Mouse (Mus musculus): Measurements from ENCODE around the gene Hist1h1a. TPM values are rescaled to one million over a fixed set of nuclear protein-coding genes. Genes with fewer than 3 reads are reported as not detected.
A peak's percentile ranks its signal among the peaks of the same experiment; 100 is the strongest.

The Hist1h1a gene
- polyA plus RNA-seq, 1 experiment from 2014 or later = 3.2 TPM

DNA sequence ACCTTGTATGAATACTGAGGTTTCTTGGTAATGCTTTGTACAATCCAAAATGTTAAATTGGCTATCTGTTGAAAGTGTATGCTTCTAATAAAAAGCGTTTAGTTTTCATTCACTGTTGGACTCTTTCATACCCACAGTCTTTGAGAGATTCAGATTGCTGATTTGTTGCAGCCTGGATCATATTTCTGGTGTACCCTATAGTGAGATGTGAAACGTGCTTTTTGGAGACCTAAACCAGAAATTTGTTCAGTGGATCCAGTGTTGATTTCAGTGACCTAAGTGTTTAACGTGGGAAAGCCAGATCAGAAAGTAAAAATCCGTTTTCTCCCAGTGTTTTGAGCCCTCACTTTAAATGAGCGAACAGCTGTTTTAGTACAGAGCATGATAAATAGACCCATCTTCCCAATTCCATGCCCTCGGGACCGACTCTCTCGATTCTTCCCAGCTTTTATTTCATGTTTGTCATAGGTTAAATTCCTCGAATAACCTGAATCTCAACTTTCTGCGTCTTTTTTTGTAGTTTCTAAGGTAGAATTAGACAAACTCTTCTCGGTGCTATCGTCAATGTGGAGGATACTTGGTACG, 23.1 kb upstream of the Hist1h1a start:
- H3K4me2 ChIP-seq (ENCODE audit: low read depth, low read length) = peak overlapping the region; percentile 63
- peak overlapping the region; percentile 95 for H3K27ac ChIP-seq (replicated peaks; ENCODE audit: low read depth, low read length)
- peak; percentile 24 for DNase-seq (ENCODE audit: low spot score)
- 21% methylated on average over 13 of the region's 13 CpGs for WGBS
- H3K9ac ChIP-seq (ENCODE audit: low read depth, low read length) = peak overlapping the region; percentile 75
- no peaks in the 10 kb centered on the region for H3K27me3 ChIP-seq (replicated peaks; ENCODE audit: control insufficient read depth, insufficient read depth, low read length)
- H3K4me1 ChIP-seq (ENCODE audit: control insufficient read depth, insufficient read depth, low read length) = peaks cover 18% of the 10 kb centered on the region; the same call in 1 of the 2 replicates
- no peaks in the 10 kb centered on the region for H3K9me3 ChIP-seq (ENCODE audit: control insufficient read depth, low read length)
- H3K36me3 ChIP-seq (ENCODE audit: control insufficient read depth, insufficient read depth, low read length) = no peaks in the 10 kb centered on the region
- ATAC-seq (ENCODE audit: low read depth) = no peak
- peak overlapping the region; percentile 49 for H3K4me3 ChIP-seq (ENCODE audit: low read depth, low read length)

GRCm38 (mm10) chr13:23740910-23741309, 22.6 kb upstream of the Hist1h1a start:
- ATAC-seq (ENCODE audit: low read depth) (no peak), DNase-seq (ENCODE audit: low spot score) (no peak)
- Histone ChIP-seq H3K9me3 (ENCODE audit: control insufficient read depth, low read length) (no peaks in the 10 kb centered on the region), H3K27me3 (replicated peaks; ENCODE audit: control insufficient read depth, insufficient read depth, low read length) (no peaks in the 10 kb centered on the region), H3K36me3 (ENCODE audit: control insufficient read depth, insufficient read depth, low read length) (no peaks in the 10 kb centered on the region), H3K9ac (ENCODE audit: low read depth, low read length) (peak overlapping the region; percentile 75), H3K27ac (replicated peaks; ENCODE audit: low read depth, low read length) (peak overlapping the region; percentile 95), H3K4me1 (ENCODE audit: control insufficient read depth, insufficient read depth, low read length) (peaks cover 18% of the 10 kb centered on the region; the same call in 1 of the 2 replicates), H3K4me3 (ENCODE audit: low read depth, low read length) (peak overlapping the region; percentile 49), H3K4me2 (ENCODE audit: low read depth, low read length) (peak overlapping the region; percentile 63)
- 55% methylated on average over 5 of the region's 5 CpGs for WGBS

DNA sequence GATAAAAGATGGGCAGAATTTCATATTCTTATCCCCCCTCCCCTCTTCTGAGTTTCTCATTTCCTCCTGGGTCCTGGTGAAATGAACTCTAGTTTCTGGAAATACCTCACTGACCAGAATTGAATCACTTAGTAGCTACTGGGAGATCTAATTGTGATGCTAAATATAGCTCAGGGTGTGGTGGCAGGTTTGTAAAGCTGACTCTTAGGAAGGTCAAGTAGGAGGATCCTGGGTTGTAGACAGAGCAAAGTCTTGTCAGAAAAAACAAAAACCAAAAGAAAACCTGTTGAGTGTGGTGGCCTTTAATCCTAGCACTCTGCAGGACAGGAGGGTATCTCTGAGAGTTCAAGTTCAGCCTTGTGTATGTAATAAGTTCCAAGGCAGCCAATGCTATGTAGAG, 21.5 kb upstream of the Hist1h1a start:
- Histone ChIP-seq H3K4me1 (ENCODE audit: control insufficient read depth, insufficient read depth, low read length) (peaks cover 18% of the 10 kb centered on the region; the same call in 1 of the 2 replicates), H3K27me3 (replicated peaks; ENCODE audit: control insufficient read depth, insufficient read depth, low read length) (no peaks in the 10 kb centered on the region), H3K9me3 (ENCODE audit: control insufficient read depth, low read length) (no peaks in the 10 kb centered on the region), H3K4me3 (ENCODE audit: low read depth, low read length) (no peak overlapping the region), H3K27ac (replicated peaks; ENCODE audit: low read depth, low read length) (no peak overlapping the region), H3K36me3 (ENCODE audit: control insufficient read depth, insufficient read depth, low read length) (no peaks in the 10 kb centered on the region), H3K9ac (ENCODE audit: low read depth, low read length) (no peak overlapping the region), H3K4me2 (ENCODE audit: low read depth, low read length) (no peak overlapping the region)
- DNase-seq (ENCODE audit: low spot score) = no peak
- ATAC-seq (ENCODE audit: low read depth) = no peak

- Histone ChIP-seq H3K4me2 (ENCODE audit: low read depth, low read length) (no peak overlapping the region), H3K9ac (ENCODE audit: low read depth, low read length) (no peak overlapping the region), H3K27me3 (replicated peaks; ENCODE audit: control insufficient read depth, insufficient read depth, low read length) (no peaks in the 10 kb centered on the region), H3K4me1 (ENCODE audit: control insufficient read depth, insufficient read depth, low read length) (peaks cover 18% of the 10 kb centered on the region), H3K27ac (replicated peaks; ENCODE audit: low read depth, low read length) (no peak overlapping the region), H3K4me3 (ENCODE audit: low read depth, low read length) (no peak overlapping the region), H3K36me3 (ENCODE audit: control insufficient read depth, insufficient read depth, low read length) (no peaks in the 10 kb centered on the region), H3K9me3 (ENCODE audit: control insufficient read depth, low read length) (no peaks in the 10 kb centered on the region)
- ATAC-seq (ENCODE audit: low read depth) (no peak), DNase-seq (ENCODE audit: low spot score) (no peak)
- 73% methylated on average over 5 of the region's 5 CpGs for WGBS
These were observed 20.3 kb upstream of the Hist1h1a start for GRCm38 (mm10) chr13:23743215-23743614.

DNA sequence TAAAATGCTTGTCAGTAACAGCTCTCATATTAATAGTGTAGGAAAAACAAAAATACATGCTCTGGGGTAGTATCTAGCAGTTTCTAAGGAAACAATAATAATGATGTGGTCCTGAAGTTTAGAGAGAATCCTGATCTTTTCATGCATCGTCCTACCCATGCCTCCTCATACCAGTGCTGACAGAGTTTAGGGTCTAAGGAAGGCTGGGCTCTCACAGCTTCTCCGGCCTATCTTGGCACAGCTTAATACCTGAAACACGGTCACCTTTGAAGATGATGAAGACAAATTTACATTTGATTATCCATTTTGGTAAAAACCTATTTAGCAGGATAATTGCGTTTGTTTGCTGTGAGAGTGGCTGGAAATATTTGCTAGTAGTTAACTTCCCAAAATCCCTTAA, 19.5 kb upstream of the Hist1h1a start:
- Histone ChIP-seq H3K4me2 (ENCODE audit: low read depth, low read length) (peak overlapping the region; percentile 84), H3K27me3 (replicated peaks; ENCODE audit: control insufficient read depth, insufficient read depth, low read length) (no peaks in the 10 kb centered on the region), H3K27ac (replicated peaks; ENCODE audit: low read depth, low read length) (peak overlapping the region; percentile 100), H3K9ac (ENCODE audit: low read depth, low read length) (peak overlapping the region; percentile 63), H3K4me1 (ENCODE audit: control insufficient read depth, insufficient read depth, low read length) (peaks cover 18% of the 10 kb centered on the region), H3K4me3 (ENCODE audit: low read depth, low read length) (peak overlapping the region; percentile 47), H3K9me3 (ENCODE audit: control insufficient read depth, low read length) (no peaks in the 10 kb centered on the region), H3K36me3 (ENCODE audit: control insufficient read depth, insufficient read depth, low read length) (no peaks in the 10 kb centered on the region)
- no peak for DNase-seq (ENCODE audit: low spot score)
- WGBS = 28% methylated on average over 4 of the region's 4 CpGs
- no peak for ATAC-seq (ENCODE audit: low read depth)

DNA sequence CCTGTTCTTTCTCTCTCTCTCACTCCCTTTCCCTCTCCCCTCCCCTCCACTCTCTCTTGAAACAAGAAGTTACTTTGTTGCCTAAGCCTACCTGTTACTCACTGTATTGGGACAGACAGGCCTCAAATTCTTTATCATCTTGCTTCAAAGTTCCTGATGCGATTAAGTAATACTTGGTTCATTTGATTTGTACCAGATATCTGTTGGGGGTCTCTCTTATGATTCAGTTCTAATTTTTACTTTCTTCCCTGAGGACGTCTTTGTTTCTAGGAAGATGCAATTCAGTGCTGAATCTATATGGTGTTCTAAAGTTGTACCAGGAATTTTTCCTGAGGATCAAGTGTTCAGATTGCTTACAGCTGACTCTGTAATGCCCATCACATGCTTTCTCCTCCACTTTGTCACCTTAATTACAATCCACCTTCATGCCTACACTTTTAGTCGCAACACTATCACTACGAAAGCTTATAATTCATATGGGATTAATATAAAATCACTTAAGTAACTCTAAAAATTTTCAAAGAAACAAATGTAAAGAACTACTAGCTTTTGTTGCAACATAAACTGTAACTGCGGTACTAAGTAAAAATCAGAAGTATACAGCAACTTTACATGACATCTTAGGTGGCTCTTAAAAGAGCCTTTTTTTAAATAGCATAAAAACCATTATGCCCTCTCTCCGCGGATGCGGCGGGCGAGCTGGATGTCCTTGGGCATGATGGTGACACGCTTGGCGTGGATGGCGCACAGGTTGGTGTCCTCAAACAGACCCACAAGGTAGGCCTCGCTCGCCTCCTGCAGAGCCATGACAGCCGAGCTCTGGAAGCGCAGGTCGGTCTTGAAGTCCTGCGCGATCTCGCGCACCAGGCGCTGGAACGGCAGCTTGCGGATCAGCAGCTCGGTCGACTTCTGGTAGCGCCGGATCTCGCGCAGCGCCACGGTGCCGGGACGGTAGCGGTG, 18.8 kb upstream of the Hist1h1a start:
- Histone ChIP-seq H3K9ac (ENCODE audit: low read depth, low read length) (peak overlapping the region; percentile 72), H3K27me3 (replicated peaks; ENCODE audit: control insufficient read depth, insufficient read depth, low read length) (no peaks in the 10 kb centered on the region), H3K36me3 (ENCODE audit: control insufficient read depth, insufficient read depth, low read length) (no peaks in the 10 kb centered on the region), H3K4me3 (ENCODE audit: low read depth, low read length) (peak overlapping the region; percentile 47), H3K9me3 (ENCODE audit: control insufficient read depth, low read length) (no peaks in the 10 kb centered on the region), H3K4me2 (ENCODE audit: low read depth, low read length) (peak overlapping the region; percentile 84), H3K4me1 (ENCODE audit: control insufficient read depth, insufficient read depth, low read length) (peaks cover 18% of the 10 kb centered on the region), H3K27ac (replicated peaks; ENCODE audit: low read depth, low read length) (peak overlapping the region; percentile 100)
- ATAC-seq (ENCODE audit: low read depth) = no peak
- DNase-seq (ENCODE audit: low spot score) = peak; percentile 32
- WGBS = 1% methylated on average over 17 of the region's 36 CpGs

DNA sequence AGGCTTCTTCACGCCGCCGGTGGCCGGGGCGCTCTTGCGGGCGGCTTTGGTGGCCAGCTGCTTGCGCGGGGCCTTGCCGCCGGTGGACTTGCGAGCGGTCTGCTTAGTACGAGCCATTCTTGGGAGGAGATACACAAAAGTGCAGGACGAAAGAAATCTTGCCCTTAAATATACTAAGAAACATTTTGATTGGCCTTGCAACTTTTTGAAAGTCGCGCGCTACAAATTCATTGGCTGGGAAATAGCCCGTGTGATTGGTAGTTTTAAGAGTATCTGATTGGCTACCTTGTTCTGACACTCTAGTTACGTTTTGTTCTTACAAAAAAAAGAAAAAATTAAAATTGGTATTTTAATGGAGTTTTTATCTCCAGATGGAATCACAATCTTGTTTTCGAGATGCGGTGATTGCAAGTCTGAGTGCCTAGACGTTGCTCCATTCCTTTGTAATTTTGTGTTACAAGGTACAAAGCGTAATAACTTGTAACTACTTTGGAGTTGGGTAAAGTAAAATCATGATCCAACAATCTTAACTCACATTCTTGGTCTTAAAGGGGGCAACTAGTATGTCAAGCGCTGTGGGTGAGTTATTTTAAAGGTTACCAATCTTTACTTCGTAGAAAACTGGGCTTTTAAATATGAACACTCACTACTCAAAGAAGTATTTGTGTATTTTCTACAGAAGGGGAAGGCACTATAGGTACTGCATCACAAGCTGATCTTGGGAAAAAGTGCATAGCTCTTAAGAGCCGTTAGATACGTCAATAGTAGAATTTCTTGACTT, 17.9 kb upstream of the Hist1h1a start, which contains the start of gene Hist1h3c:
TSS of gene Hist1h3c (minus strand) at position 222 of the 781 bp plus-strand sequence.
- 1% methylated on average over 20 of the region's 28 CpGs for WGBS
- H3K9ac ChIP-seq (ENCODE audit: low read depth, low read length) = peak within 1 kb of the TSS; percentile 72
- DNase-seq (ENCODE audit: low spot score) = peak; percentile 97
- H3K4me1 ChIP-seq (ENCODE audit: control insufficient read depth, insufficient read depth, low read length) = peaks cover 15% of the 10 kb centered on the region
- H3K36me3 ChIP-seq (ENCODE audit: control insufficient read depth, insufficient read depth, low read length) = no peaks in the 10 kb centered on the region
- H3K27me3 ChIP-seq (replicated peaks; ENCODE audit: control insufficient read depth, insufficient read depth, low read length) = no peaks in the 10 kb centered on the region
- peak within 1 kb of the TSS; percentile 47 for H3K4me3 ChIP-seq (ENCODE audit: low read depth, low read length)
- ATAC-seq (ENCODE audit: low read depth) = peak; percentile 64
- H3K9me3 ChIP-seq (ENCODE audit: control insufficient read depth, low read length) = no peaks in the 10 kb centered on the region
- peak within 1 kb of the TSS; percentile 100 for H3K27ac ChIP-seq (replicated peaks; ENCODE audit: low read depth, low read length)
- peak within 1 kb of the TSS; percentile 84 for H3K4me2 ChIP-seq (ENCODE audit: low read depth, low read length)
